Mouse (Mus musculus): ENCODE results near the gene Prkca. TPM values are rescaled to one million over a fixed set of nuclear protein-coding genes. Genes with fewer than 3 reads are reported as not detected.

The Prkca gene
- polyA plus RNA-seq, 1 experiment from 2014 or later, result 9.7 TPM

- no peak overlapping the region for H3K4me2 ChIP-seq
- H3K36me3 ChIP-seq, result no peaks in the 10 kb centered on the region
- no peak overlapping the region for H3K4me3 ChIP-seq
- H3K9ac ChIP-seq, result no peak overlapping the region
- WGBS, result 68% methylated on average over 7 of the region's 7 CpGs
- no peak for ATAC-seq (ENCODE audit: borderline replicate concordance, extremely low read depth, low FRiP score, low TSS enrichment)
- H3K27ac ChIP-seq, result no peak overlapping the region
- no peaks in the 10 kb centered on the region for H3K4me1 ChIP-seq
- no peaks in the 10 kb centered on the region for H3K9me3 ChIP-seq
- no peaks in the 10 kb centered on the region for H3K27me3 ChIP-seq
These were observed 183.7 kb downstream of the Prkca start for GRCm38 (mm10) chr11:108160056-108160455.

GRCm38 (mm10) chr11:108158046-108158445 lies 185.7 kb downstream of the Prkca start:
- H3K36me3 ChIP-seq, result no peaks in the 10 kb centered on the region
- H3K27ac ChIP-seq, result no peak overlapping the region
- no peak overlapping the region for H3K4me2 ChIP-seq
- H3K4me3 ChIP-seq, result no peak overlapping the region
- H3K4me1 ChIP-seq, result no peaks in the 10 kb centered on the region; the same call in 1 of the 2 replicates
- no peaks in the 10 kb centered on the region for H3K9me3 ChIP-seq
- no peak overlapping the region for H3K9ac ChIP-seq
- no peak for ATAC-seq (ENCODE audit: borderline replicate concordance, extremely low read depth, low FRiP score, low TSS enrichment)
- no peaks in the 10 kb centered on the region for H3K27me3 ChIP-seq
- WGBS, result 90% methylated on average over 3 of the region's 3 CpGs

GRCm38 (mm10) chr11:108157074-108157473 lies 186.7 kb downstream of the Prkca start:
- H3K4me3 ChIP-seq, result no peak overlapping the region
- no peaks in the 10 kb centered on the region for H3K27me3 ChIP-seq
- no peaks in the 10 kb centered on the region for H3K36me3 ChIP-seq
- 86% methylated on average over 5 of the region's 5 CpGs for WGBS
- no peak overlapping the region for H3K4me2 ChIP-seq
- no peaks in the 10 kb centered on the region for H3K9me3 ChIP-seq
- no peak overlapping the region for H3K27ac ChIP-seq
- H3K4me1 ChIP-seq, result peaks cover 4% of the 10 kb centered on the region; the same call in 1 of the 2 replicates
- no peak overlapping the region for H3K9ac ChIP-seq
- ATAC-seq (ENCODE audit: borderline replicate concordance, extremely low read depth, low FRiP score, low TSS enrichment), result no peak

GRCm38 (mm10) chr11:108156107-108156506 lies 187.6 kb downstream of the Prkca start:
- Histone ChIP-seq H3K9me3 (no peaks in the 10 kb centered on the region), H3K27me3 (no peaks in the 10 kb centered on the region), H3K4me3 (no peak overlapping the region), H3K9ac (no peak overlapping the region), H3K4me1 (peaks cover 13% of the 10 kb centered on the region), H3K27ac (no peak overlapping the region), H3K4me2 (no peak overlapping the region), H3K36me3 (no peaks in the 10 kb centered on the region)
- 67% methylated on average over 5 of the region's 5 CpGs for WGBS
- ATAC-seq (ENCODE audit: borderline replicate concordance, extremely low read depth, low FRiP score, low TSS enrichment), result no peak

- 92% methylated on average over 8 of the region's 8 CpGs for WGBS
- no peak overlapping the region for H3K27ac ChIP-seq
- H3K9ac ChIP-seq, result no peak overlapping the region
- H3K4me3 ChIP-seq, result no peak overlapping the region
- H3K9me3 ChIP-seq, result no peaks in the 10 kb centered on the region
- no peak for ATAC-seq (ENCODE audit: borderline replicate concordance, extremely low read depth, low FRiP score, low TSS enrichment)
- H3K4me2 ChIP-seq, result no peak overlapping the region
- H3K4me1 ChIP-seq, result peaks cover 18% of the 10 kb centered on the region
- no peaks in the 10 kb centered on the region for H3K27me3 ChIP-seq
- no peaks in the 10 kb centered on the region for H3K36me3 ChIP-seq
These were observed 188.6 kb downstream of the Prkca start for GRCm38 (mm10) chr11:108155088-108155580.

- no peak overlapping the region for H3K9ac ChIP-seq
- no peak overlapping the region for H3K27ac ChIP-seq
- no peak overlapping the region for H3K4me2 ChIP-seq
- 67% methylated on average over 9 of the region's 9 CpGs for WGBS
- H3K4me3 ChIP-seq, result no peak overlapping the region
- H3K36me3 ChIP-seq, result no peaks in the 10 kb centered on the region
- H3K27me3 ChIP-seq, result no peaks in the 10 kb centered on the region
- peak; percentile 44; the same call in 1 of the 2 replicates for ATAC-seq (ENCODE audit: borderline replicate concordance, extremely low read depth, low FRiP score, low TSS enrichment)
- no peaks in the 10 kb centered on the region for H3K9me3 ChIP-seq
- peaks cover 20% of the 10 kb centered on the region for H3K4me1 ChIP-seq
These were observed 189.5 kb downstream of the Prkca start for GRCm38 (mm10) chr11:108153997-108154841.

GRCm38 (mm10) chr11:108152591-108152990 lies 191.1 kb downstream of the Prkca start:
- Histone ChIP-seq H3K4me3 (no peak overlapping the region), H3K27me3 (no peaks in the 10 kb centered on the region), H3K9me3 (no peaks in the 10 kb centered on the region), H3K4me1 (peaks cover 32% of the 10 kb centered on the region), H3K27ac (no peak overlapping the region), H3K36me3 (no peaks in the 10 kb centered on the region), H3K9ac (no peak overlapping the region), H3K4me2 (no peak overlapping the region)
- WGBS, result 36% methylated on average over 4 of the region's 4 CpGs
- ATAC-seq (ENCODE audit: borderline replicate concordance, extremely low read depth, low FRiP score, low TSS enrichment), result no peak

GRCm38 (mm10) chr11:108150410-108150809 lies 193.3 kb downstream of the Prkca start:
- Histone ChIP-seq H3K4me3 (no peak overlapping the region), H3K27me3 (no peaks in the 10 kb centered on the region), H3K27ac (0 out of 2 replicates have a peak overlapping the region, but pooled peaks have one; percentile 48), H3K4me1 (peaks cover 42% of the 10 kb centered on the region), H3K4me2 (no peak overlapping the region), H3K36me3 (no peaks in the 10 kb centered on the region), H3K9ac (no peak overlapping the region), H3K9me3 (no peaks in the 10 kb centered on the region)
- ATAC-seq (ENCODE audit: borderline replicate concordance, extremely low read depth, low FRiP score, low TSS enrichment), result no peak
- 47% methylated on average over 7 of the region's 7 CpGs for WGBS

- H3K4me1 ChIP-seq, result peaks cover 42% of the 10 kb centered on the region
- no peaks in the 10 kb centered on the region for H3K27me3 ChIP-seq
- H3K4me2 ChIP-seq, result no peak overlapping the region
- no peaks in the 10 kb centered on the region for H3K9me3 ChIP-seq
- no peak for ATAC-seq (ENCODE audit: borderline replicate concordance, extremely low read depth, low FRiP score, low TSS enrichment)
- H3K27ac ChIP-seq, result no peak overlapping the region
- no peaks in the 10 kb centered on the region for H3K36me3 ChIP-seq
- WGBS, result 35% methylated on average over 9 of the region's 9 CpGs
- H3K4me3 ChIP-seq, result no peak overlapping the region
- no peak overlapping the region for H3K9ac ChIP-seq
These were observed 194.5 kb downstream of the Prkca start for GRCm38 (mm10) chr11:108149187-108149586.

GRCm38 (mm10) chr11:108148491-108148890 lies 195.2 kb downstream of the Prkca start:
- ATAC-seq (ENCODE audit: borderline replicate concordance, extremely low read depth, low FRiP score, low TSS enrichment), result no peak
- Histone ChIP-seq H3K4me1 (peaks cover 42% of the 10 kb centered on the region), H3K9me3 (no peaks in the 10 kb centered on the region), H3K9ac (no peak overlapping the region), H3K27me3 (no peaks in the 10 kb centered on the region), H3K4me2 (no peak overlapping the region), H3K36me3 (no peaks in the 10 kb centered on the region), H3K27ac (no peak overlapping the region), H3K4me3 (no peak overlapping the region)
- 32% methylated on average over 4 of the region's 4 CpGs for WGBS

- WGBS, result 52% methylated on average over 13 of the region's 13 CpGs
- no peak for ATAC-seq (ENCODE audit: borderline replicate concordance, extremely low read depth, low FRiP score, low TSS enrichment)
- H3K4me1 ChIP-seq, result peaks cover 31% of the 10 kb centered on the region
- H3K4me3 ChIP-seq, result no peak overlapping the region
- H3K4me2 ChIP-seq, result peak overlapping the region; percentile 3; the same call in 1 of the 2 replicates
- H3K27ac ChIP-seq, result peak overlapping the region; percentile 51
- no peaks in the 10 kb centered on the region for H3K36me3 ChIP-seq
- H3K27me3 ChIP-seq, result no peaks in the 10 kb centered on the region
- no peak overlapping the region for H3K9ac ChIP-seq
- H3K9me3 ChIP-seq, result no peaks in the 10 kb centered on the region
These were observed 197.8 kb downstream of the Prkca start for GRCm38 (mm10) chr11:108145752-108146496.

GRCm38 (mm10) chr11:108145128-108145527 lies 198.6 kb downstream of the Prkca start:
- H3K4me2 ChIP-seq, result no peak overlapping the region
- peaks cover 30% of the 10 kb centered on the region for H3K4me1 ChIP-seq
- WGBS, result 61% methylated on average over 8 of the region's 8 CpGs
- H3K4me3 ChIP-seq, result no peak overlapping the region
- H3K9ac ChIP-seq, result no peak overlapping the region
- H3K36me3 ChIP-seq, result no peaks in the 10 kb centered on the region
- H3K27me3 ChIP-seq, result no peaks in the 10 kb centered on the region
- no peaks in the 10 kb centered on the region for H3K9me3 ChIP-seq
- ATAC-seq (ENCODE audit: borderline replicate concordance, extremely low read depth, low FRiP score, low TSS enrichment), result no peak
- no peak overlapping the region for H3K27ac ChIP-seq

All from lung, embryonic 15.5 days (tissue).